Mouse (Mus musculus) adrenal gland, postnatal 36 days (tissue): ENCODE results near the gene Grin2d. TPM values are rescaled to one million over a fixed set of nuclear protein-coding genes. Genes with fewer than 3 reads are reported as not detected.

Experiments
- DNase-seq, 2 experiments: peaks; one replicate each; pipeline ENCODE4 v3.0.0; 2021; ENCODE audit warnings: mixed read lengths in 1 of 2
- total RNA-seq, 2 experiments: library from RNA; stranded (reverse); gene quantifications; 2 replicates each; pipeline ENCODE4 v1.2.3; 2021

The Grin2d gene
- total RNA-seq, 2 experiments from 2014 or later: 0.63 to 1.2 TPM

GRCm38 (mm10) chr7:45809276-45810075, 68.7 kb downstream of the Grin2d start:
- no peak for DNase-seq

- no peak for DNase-seq
Observed at GRCm38 (mm10) chr7:45808471-45808870, 69.7 kb downstream of the Grin2d start.

- DNase-seq: no peak
Observed at GRCm38 (mm10) chr7:45805941-45806340, 72.2 kb downstream of the Grin2d start.

- DNase-seq: peak; percentile 74 to 82
Observed at GRCm38 (mm10) chr7:45802551-45802950, 75.6 kb downstream of the Grin2d start.

GRCm38 (mm10) chr7:45801348-45801747, 76.8 kb downstream of the Grin2d start:
- DNase-seq: peak; percentile 93 to 96

- DNase-seq: peak; percentile 60 to 64
Observed at GRCm38 (mm10) chr7:45800546-45801204, 77.5 kb downstream of the Grin2d start.

GRCm38 (mm10) chr7:45800001-45800400, 78.2 kb downstream of the Grin2d start:
- DNase-seq: no peak

GRCm38 (mm10) chr7:45798931-45799330, 79.2 kb downstream of the Grin2d start:
- no peak for DNase-seq

- peak; percentile 65 to 80 for DNase-seq
Observed at GRCm38 (mm10) chr7:45798511-45798836, 79.7 kb downstream of the Grin2d start.

- peak; percentile 65 for DNase-seq
Observed at GRCm38 (mm10) chr7:45797661-45798510, 80.3 kb downstream of the Grin2d start.

- DNase-seq: no peak
Observed at GRCm38 (mm10) chr7:45796950-45797349, 81.2 kb downstream of the Grin2d start.

GRCm38 (mm10) chr7:45794971-45795370, 83.2 kb downstream of the Grin2d start:
- DNase-seq: no peak

- no peak for DNase-seq
Observed at GRCm38 (mm10) chr7:45793969-45794585, 84.1 kb downstream of the Grin2d start.

- no peak for DNase-seq
Observed at GRCm38 (mm10) chr7:45793240-45793639, 84.9 kb downstream of the Grin2d start.

GRCm38 (mm10) chr7:45791756-45792490, 86.3 kb downstream of the Grin2d start:
- no peak for DNase-seq

- DNase-seq: no peak
Observed at GRCm38 (mm10) chr7:45790721-45791120, 87.5 kb downstream of the Grin2d start.

GRCm38 (mm10) chr7:45787642-45788041, 90.5 kb downstream of the Grin2d start:
- no peak for DNase-seq

GRCm38 (mm10) chr7:45786661-45787413, 91.3 kb downstream of the Grin2d start:
- DNase-seq: no peak

GRCm38 (mm10) chr7:45786136-45786578, 92.0 kb downstream of the Grin2d start:
- no peak for DNase-seq

- peak in 1 of 2 experiments; percentile 52 for DNase-seq
Observed at GRCm38 (mm10) chr7:45785388-45786135, 92.6 kb downstream of the Grin2d start.
